Mouse (Mus musculus): ENCODE data around the gene Cacybp.

The Cacybp gene

DNA sequence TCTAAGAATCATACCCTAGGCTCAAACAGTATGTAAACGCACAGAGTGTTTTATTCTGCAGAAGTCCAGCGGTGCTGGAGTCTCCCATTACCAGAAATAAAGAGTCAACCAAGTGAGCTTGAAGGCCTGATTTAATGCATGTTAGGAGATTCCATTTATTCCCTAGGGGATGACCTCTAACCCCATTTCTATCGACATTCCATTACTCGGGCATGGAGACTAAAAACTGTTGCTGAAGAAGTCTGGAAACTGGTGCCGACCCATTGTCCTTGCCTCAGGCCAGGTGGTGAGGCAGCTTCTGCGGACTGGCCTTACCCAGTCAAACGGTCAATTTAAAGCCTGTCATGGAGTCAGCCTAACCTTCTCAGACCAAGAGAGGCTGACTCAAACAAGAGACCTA lies 1.5 kb upstream of the Cacybp start:
- no peak for DNase-seq (ENCODE audit: low spot score)

- DNase-seq (ENCODE audit: low spot score): peak; percentile 40
These were observed 468 bp downstream of the Cacybp start for GRCm38 (mm10) chr1:160212123-160212691.

GRCm38 (mm10) chr1:160211597-160212122 lies 1.0 kb downstream of the Cacybp start:
- DNase-seq (ENCODE audit: low spot score): no peak

DNA sequence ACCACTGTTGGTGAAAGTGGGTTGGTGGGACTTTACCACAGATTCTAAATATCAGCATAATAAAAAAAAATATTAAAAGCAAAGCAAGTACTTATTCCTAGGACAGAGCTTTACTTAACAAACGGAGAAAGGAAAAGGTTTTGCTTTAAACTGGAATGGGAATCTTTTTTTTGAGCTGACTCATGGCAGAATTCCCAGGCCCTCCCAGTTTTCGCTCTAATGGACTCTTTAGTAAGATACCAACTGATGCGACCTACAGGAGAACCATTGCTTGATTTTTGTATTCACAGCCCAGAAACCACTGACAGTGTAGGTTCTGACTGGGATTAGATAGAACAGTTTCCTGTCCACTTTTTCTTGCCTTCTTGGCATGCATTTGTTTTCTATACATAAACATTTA lies 2.1 kb downstream of the Cacybp start:
- DNase-seq (ENCODE audit: low spot score): no peak

DNA sequence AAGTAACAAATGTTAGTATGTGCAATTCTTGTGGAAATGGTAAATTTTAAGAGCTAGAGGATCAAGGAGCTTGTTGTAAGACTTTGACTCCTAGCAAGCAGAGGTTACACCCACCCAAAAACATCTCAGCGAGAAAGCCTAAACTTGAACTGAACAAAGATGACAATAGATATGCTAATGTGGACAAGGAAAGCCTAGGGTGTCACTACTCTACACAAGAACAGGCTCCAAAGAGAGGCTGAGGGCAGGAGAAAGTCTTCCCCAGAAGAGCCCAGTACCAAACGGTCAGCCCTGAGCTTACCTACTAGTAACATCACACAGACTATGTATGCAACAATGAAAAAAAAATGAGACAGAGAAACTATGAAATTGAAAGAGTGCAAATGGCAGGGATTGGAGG lies 2.8 kb downstream of the Cacybp start:
- no peak for DNase-seq (ENCODE audit: low spot score)

DNA sequence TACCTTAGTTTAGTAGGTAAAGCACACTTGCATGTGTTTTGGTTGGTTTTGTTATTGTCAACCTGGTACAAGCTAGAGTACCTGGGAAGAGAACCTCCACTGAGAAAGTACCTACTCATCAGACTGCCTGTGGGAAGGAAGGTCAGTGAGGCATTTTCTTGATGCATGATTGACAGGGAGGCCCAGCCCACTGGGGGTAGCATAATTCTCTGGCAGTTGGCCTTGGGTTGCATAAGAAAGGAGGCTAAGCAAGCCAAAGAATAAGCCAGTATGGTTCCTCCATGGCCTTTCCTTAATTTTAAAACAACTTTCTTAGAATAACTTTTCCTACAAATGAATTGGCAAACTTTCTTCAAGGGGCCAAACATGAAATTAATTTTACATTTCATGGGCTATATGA lies 7.2 kb downstream of the Cacybp start:
- DNase-seq (ENCODE audit: low spot score): no peak

DNA sequence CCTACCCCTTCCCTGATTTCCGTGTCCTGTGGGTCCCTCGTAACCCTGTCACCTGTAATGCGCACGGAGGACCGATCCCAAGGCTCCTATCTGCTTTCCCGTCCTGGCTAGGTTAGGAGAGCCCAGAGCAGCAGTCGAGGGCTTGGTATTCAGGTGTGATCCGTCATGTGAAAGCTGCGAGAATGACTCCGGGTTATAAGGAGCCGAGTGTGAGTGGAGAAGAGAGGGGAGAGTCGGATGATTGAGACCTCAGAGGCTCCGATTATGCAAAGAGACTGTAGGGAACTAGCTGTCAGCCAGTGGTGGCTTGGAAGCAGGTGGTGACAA lies 17.4 kb downstream of the Cacybp start:
- no peak for DNase-seq (ENCODE audit: low spot score)

GRCm38 (mm10) chr1:160194529-160195336 lies 17.9 kb downstream of the Cacybp start, which contains the start of gene Mrps14:
Gene Mrps14, plus strand, starts transcription at chr1:160195215.
- DNase-seq (ENCODE audit: low spot score): peak; percentile 88

GRCm38 (mm10) chr1:160184506-160184905 lies 28.2 kb downstream of the Cacybp start:
- no peak for DNase-seq (ENCODE audit: low spot score)

- DNase-seq (ENCODE audit: low spot score): no peak
These were observed 31.5 kb downstream of the Cacybp start for GRCm38 (mm10) chr1:160181216-160181615.

DNA sequence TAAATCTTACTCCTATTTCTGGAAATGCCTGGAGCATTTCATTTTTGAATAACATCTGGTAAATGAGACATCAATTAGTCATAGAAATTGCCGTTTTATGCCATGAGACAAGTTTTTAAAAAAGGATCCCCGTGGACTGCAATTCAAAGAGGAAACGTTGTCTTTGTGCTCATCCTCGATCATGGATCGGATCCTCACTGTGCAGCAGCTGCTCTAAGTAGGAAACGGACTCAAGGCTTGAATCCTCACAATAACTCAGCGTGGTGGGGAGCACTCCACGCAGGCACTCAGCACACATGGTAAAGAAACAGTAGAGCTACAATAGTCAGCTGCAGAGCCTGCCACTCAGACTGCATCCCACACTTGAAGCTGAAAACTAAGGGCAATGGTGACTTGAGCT lies 35.8 kb downstream of the Cacybp start:
- no peak for DNase-seq (ENCODE audit: low spot score)

GRCm38 (mm10) chr1:160166600-160166999 lies 46.1 kb downstream of the Cacybp start:
- DNase-seq (ENCODE audit: low spot score): no peak

DNA sequence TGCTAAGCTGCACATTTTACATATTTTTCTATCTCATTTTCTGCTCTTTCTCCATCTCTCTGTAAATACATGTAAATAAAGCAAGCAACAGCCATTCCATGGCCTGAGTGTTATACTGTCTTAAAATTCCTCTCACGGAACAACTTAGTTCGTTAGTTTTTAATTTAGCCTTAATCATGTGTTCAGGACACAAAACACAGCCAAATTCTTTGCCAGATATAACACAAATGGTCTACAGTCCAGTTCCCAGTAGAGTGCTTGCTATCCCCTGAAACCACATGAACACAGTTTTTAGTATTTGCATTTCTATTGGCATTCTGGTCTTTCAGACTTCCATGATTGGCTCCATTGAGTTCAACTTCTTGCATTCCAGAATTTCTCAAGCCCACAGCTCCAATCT lies 54.5 kb downstream of the Cacybp start:
- no peak for DNase-seq (ENCODE audit: low spot score)

- DNase-seq (ENCODE audit: low spot score): no peak
These were observed 59.2 kb downstream of the Cacybp start, which contains the start of gene Tnn for GRCm38 (mm10) chr1:160153480-160153879. Gene Tnn, minus strand, starts transcription at chr1:160153580.
